Mouse (Mus musculus) kidney, adult 2 months (tissue): ENCODE data around the gene Tigd4.

Source experiments
- CTCF ChIP-seq: fragments of 200-500 bp; conservative IDR thresholded peaks from 2 replicates; pipeline ENCODE4 v1.5.1; 2011; ENCODE audit warnings: low read depth, mild to moderate bottlenecking, control low read depth, low read length, moderate library complexity, mixed read lengths; ENCODE audit not compliant: insufficient read depth, insufficient read length
- POLR2A ChIP-seq: fragments of 200-500 bp; IDR thresholded peaks from one replicate; pipeline ENCODE4 v1.6.1; 2011; ENCODE audit warnings: low read depth, low read length, control low read depth

GRCm38 (mm10) chr3:84637095-84637494 is 43.7 kb downstream of the Tigd4 start:
- TF ChIP-seq CTCF = no peak
- TF ChIP-seq POLR2A = no peak
